Mouse (Mus musculus) heart, postnatal 10 days (tissue): ENCODE data around the gene Aff3. TPM values are rescaled to one million over a fixed set of nuclear protein-coding genes. Genes with fewer than 3 reads are reported as not detected.

ENCODE experiments used
- DNase-seq, 2 experiments: peaks; one replicate each; pipeline ENCODE4 v3.0.0; 2021
- intact Hi-C: fragments of 180-260 bp; cut with DNase I; formaldehyde crosslinking; loops from one replicate; pipeline ENCODE4 v1.15.1; 2025
- total RNA-seq, 2 experiments: library from RNA; stranded (reverse); gene quantifications; 2 replicates each; pipeline ENCODE4 v1.2.3; 2021

The Aff3 gene
- total RNA-seq, 2 experiments from 2014 or later, result 5.2 to 6.9 TPM

GRCm38 (mm10) chr1:38604611-38605010, 60.1 kb downstream of the Aff3 start:
- DNase-seq, result no peak
- intact Hi-C loops, result no loop called here

GRCm38 (mm10) chr1:38601802-38602508, 62.8 kb downstream of the Aff3 start:
- intact Hi-C loops, result no loop called here
- peak; percentile 22 to 24 for DNase-seq

GRCm38 (mm10) chr1:38595311-38595710, 69.4 kb downstream of the Aff3 start:
- intact Hi-C loops, result no loop called here
- no peak for DNase-seq

DNA sequence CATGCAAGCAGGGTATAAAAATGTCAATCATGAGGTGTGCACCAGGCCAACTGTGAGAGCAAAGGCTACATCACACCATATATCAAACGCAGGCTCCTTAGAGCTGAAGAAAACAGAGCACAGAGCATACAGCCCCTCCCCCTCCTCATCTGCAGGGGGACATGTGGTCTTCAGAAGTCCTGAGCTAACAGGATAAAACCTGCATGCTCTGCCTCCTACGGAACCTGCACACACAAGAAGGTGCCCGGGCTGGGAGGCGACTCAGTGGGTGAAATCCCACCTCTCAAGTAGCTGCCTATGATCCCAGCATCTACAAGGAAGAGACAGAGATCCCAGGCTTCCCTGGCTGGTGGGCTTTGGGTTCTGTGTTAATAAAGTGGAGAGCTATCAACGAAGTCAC, 70.0 kb downstream of the Aff3 start:
- intact Hi-C loops, result no loop called here
- DNase-seq, result no peak

DNA sequence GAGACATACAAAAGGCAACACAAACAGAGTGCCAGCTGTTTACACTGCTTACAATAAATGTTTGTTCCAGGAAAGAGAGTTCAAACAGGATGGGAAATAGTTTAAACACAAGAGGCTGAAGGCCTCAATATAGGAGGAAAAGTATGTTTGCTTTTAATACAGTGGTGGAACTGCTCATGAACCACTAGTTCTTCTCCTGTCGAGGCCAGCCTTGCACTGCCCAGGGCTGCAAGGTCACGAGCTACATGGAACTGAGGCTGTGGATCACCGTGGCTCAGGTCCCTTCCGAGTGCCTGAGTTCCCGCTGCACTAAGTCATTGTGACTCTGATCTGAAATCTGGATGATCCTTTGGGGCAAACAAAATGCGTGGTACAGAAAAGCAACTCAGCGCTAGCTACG, 73.6 kb downstream of the Aff3 start:
- DNase-seq, result no peak

GRCm38 (mm10) chr1:38588741-38589140, 76.0 kb downstream of the Aff3 start:
- intact Hi-C loops, result no loop called here
- no peak for DNase-seq

More for the DNA sequence above, 73.6 kb downstream of the Aff3 start:
- intact Hi-C loops, result no loop called here

DNA sequence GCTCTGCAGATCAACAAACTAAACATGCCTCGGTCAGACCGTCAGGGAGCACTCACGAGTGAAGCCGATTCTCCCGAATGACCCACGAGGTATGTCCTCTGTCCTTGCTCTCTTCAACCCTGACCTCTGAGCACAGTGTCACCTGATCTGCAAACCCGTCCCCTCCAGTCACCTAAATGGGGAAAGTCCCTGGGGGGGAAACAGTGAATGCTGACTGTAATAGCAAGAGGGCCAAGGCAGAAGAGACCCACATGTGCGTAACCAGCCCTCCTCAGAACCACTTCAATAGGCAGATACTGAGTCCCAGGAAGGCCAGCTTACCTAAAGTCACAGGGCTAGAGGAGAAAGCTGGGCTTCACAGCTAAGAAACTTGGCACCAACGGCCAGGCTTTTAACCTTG, 82.4 kb downstream of the Aff3 start:
- intact Hi-C loops, result no loop called here
- no peak for DNase-seq

DNA sequence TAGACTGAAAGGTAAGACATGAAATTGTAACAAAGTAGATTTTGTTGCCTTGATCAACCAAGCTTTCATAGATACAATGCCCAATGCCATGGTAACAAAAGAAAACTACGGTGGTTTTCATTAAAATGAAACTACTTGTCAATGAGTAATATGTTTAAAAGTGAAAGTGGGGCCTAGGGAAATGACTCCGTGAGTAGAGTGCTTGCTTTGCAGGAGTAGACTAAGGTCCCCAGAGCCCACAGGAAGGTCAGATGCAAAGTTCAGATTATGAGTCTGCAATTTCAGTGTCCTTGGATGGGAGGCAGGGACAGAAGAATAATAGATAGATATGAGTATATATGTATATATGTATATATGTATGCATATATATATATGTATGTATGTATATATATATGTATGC, 84.2 kb downstream of the Aff3 start:
- intact Hi-C loops, result no loop called here
- no peak for DNase-seq

- intact Hi-C loops, result no loop called here
- DNase-seq, result no peak
Measured at GRCm38 (mm10) chr1:38578339-38578738, 86.4 kb downstream of the Aff3 start.

- intact Hi-C loops, result no loop called here
- DNase-seq, result no peak
Measured at GRCm38 (mm10) chr1:38567791-38568190, 97.0 kb downstream of the Aff3 start.

- intact Hi-C loops, result no loop called here
- no peak for DNase-seq
Measured at GRCm38 (mm10) chr1:38566101-38566678, 98.6 kb downstream of the Aff3 start.

DNA sequence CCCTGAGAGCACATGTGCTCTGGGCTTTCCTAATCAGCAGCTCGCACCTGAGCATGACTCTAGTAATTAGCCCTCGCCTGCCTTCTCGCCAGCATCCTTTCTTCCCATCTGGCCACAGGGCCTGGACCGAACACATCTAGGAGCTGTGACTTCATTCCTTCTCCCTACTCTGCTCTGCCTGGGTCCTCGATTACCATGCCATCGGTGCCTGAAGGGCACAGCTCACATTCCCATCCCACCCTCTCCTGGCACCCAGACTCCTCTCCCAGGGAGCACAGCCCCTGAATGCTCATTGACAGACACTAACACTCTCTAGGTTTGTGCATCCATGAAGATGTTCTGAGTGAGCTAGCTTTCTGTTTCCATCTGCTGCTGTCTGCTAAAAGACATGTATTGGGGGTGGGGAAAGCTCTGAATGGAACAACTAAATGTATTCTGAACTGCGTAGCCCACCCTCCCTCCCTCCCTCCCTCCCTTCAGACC, 99.4 kb downstream of the Aff3 start:
- no peak for DNase-seq
- intact Hi-C loops, result no loop called here

DNA sequence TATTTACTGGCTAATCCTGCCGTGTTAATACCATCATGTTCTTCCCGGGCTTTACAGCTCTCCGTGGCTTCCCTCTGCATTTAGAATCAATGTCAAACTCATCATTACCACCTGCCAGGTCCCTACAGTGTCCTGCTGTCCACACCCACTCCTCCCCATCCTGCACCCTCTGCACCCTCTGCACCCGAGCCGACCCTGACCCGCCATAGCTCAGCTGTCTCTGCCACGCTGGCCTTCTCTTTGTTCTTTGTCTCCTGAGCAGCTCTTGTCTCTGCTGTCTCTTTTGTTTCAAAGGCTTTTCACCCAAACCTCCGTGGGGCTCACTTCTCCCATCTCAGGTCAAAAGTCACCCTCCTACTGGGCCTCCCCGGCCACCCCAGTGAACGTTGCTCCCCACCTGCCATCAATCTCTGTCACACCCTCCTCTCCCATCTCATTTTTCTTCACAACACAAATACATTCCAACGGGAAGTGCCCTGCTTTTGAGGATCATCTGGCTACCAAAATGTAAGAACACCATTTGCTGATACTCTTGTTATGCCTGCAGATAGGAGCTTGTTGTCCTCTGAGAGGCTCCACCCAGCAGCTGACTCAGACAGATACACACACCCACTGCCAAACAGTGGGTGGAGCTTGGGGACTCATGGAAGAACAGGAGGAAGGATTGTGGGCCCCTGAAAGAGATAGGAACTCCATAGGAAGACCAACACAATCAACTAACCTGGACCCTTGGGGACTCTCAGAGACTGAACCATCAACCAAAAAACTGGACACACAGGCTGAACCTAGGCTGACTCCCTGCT, 102.2 kb downstream of the Aff3 start:
- intact Hi-C loops, result no loop called here
- no peak for DNase-seq

DNA sequence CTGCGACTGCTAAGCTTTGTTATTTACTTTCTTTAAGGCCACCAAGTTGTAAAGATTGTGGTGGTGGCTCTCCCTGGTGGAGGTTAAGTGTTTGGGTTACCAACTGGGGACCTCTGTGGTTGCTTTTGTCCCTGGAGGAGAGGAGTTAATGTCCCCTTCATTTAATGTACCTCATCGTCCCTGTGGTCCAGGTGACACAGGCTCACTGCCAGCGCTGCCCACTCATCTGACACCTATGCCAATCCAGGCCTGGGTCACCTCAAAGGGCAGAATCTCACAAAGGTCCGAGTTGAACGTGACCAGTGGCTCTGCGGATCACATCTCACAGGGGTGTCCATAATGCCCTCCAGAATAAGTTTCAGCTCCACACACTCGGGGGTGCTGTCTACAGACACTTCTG, 103.4 kb downstream of the Aff3 start:
- intact Hi-C loops, result loop anchor here (1.0 kb wide), 1 partner anchor 168 kb away; no protein-coding TSS in a partner anchor
- DNase-seq, result no peak

GRCm38 (mm10) chr1:38560666-38561065, 104.1 kb downstream of the Aff3 start:
- intact Hi-C loops, result loop anchor here (1.0 kb wide), 1 partner anchor 167 kb away; no protein-coding TSS in a partner anchor
- DNase-seq, result no peak

DNA sequence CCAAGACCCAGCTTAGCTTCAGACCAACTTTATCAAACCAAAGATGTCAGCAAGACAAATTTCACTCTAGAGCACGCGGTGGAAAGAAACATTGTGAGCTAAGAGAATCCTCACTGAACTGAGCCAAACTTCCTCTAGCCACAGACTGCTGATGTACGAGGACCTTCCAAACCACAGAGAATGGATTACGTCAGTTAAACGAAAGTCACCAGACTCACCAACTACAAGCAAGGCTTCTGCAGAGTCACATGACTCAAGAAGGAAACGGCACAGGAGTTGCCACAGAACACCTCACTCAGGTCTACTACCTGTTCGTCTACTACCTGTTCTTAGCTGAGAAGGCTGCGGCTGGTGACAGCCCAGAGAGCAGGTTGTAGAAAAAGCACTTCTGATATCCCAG, 107.1 kb downstream of the Aff3 start:
- intact Hi-C loops, result no loop called here
- DNase-seq, result no peak

- no peak for DNase-seq
- intact Hi-C loops, result no loop called here
Measured at GRCm38 (mm10) chr1:38554546-38554945, 110.2 kb downstream of the Aff3 start.

GRCm38 (mm10) chr1:38553090-38553489, 111.7 kb downstream of the Aff3 start:
- intact Hi-C loops, result no loop called here
- DNase-seq, result no peak

- no peak for DNase-seq
- intact Hi-C loops, result no loop called here
Measured at GRCm38 (mm10) chr1:38550579-38550978, 114.2 kb downstream of the Aff3 start.

- no peak for DNase-seq
- intact Hi-C loops, result no loop called here
Measured at GRCm38 (mm10) chr1:38548671-38549661, 115.8 kb downstream of the Aff3 start.
